Mouse (Mus musculus) stomach, postnatal 0 days (tissue): Measurements from ENCODE around the gene Cd37. TPM values are rescaled to one million over a fixed set of nuclear protein-coding genes. Genes with fewer than 3 reads are reported as not detected.
A peak's percentile ranks its signal among the peaks of the same experiment; 100 is the strongest.

Experiments used
- ATAC-seq: fragments of 200-750 bp; cut with Nextera tagmentation; 2 replicates; pipeline ENCODE4 v1.8.0; 2017; ENCODE audit not compliant: low FRiP score, low TSS enrichment
- DNase-seq: peaks from one replicate; pipeline ENCODE4 v3.0.0-alpha.2; 2016; ENCODE audit warnings: low spot score
- H3K27ac ChIP-seq: fragments of 300-500 bp; sonication (generic); replicated peaks from 2 replicates; pipeline ENCODE4 v1.5.1; 2014; ENCODE audit warnings: mild to moderate bottlenecking, control low read depth
- H3K27me3 ChIP-seq: fragments of 300-500 bp; sonication (generic); 2 replicates; pipeline ENCODE4 v1.6.1; 2014; ENCODE audit warnings: low read length; ENCODE audit not compliant: control insufficient read depth, insufficient read depth
- H3K36me3 ChIP-seq: fragments of 300-500 bp; sonication (generic); 2 replicates; pipeline ENCODE4 v1.6.1; 2014; ENCODE audit warnings: low read length, mixed read lengths; ENCODE audit not compliant: control insufficient read depth, insufficient read depth
- H3K4me1 ChIP-seq: fragments of 300-500 bp; sonication (generic); replicated peaks from 2 replicates; pipeline ENCODE4 v1.6.1; 2014; ENCODE audit warnings: antibody characterized with exemption; ENCODE audit not compliant: control insufficient read depth, insufficient read depth
- H3K4me2 ChIP-seq: fragments of 300-500 bp; sonication (generic); replicated peaks from 2 replicates; pipeline ENCODE4 v1.6.1; 2014; ENCODE audit warnings: low read depth, mild to moderate bottlenecking, control low read depth, moderate library complexity
- H3K4me3 ChIP-seq: fragments of 300-500 bp; sonication (generic); 2 replicates; pipeline ENCODE4 v1.5.1; 2014; ENCODE audit warnings: low read depth, low read length, control low read depth
- H3K9ac ChIP-seq: fragments of 300-500 bp; sonication (generic); 2 replicates; pipeline ENCODE4 v1.6.1; 2014; ENCODE audit warnings: mild to moderate bottlenecking, low read length, control low read depth, mixed read lengths
- H3K9me3 ChIP-seq: fragments of 300-500 bp; sonication (generic); 2 replicates; pipeline ENCODE4 v1.6.1; 2016; ENCODE audit warnings: low read length; ENCODE audit not compliant: control insufficient read depth
- CTCF ChIP-seq: IDR thresholded peaks from 2 replicates; pipeline ENCODE4 v1.5.1; 2016; ENCODE audit warnings: antibody characterized with exemption, low read depth, mild to moderate bottlenecking, moderate library complexity
- EP300 ChIP-seq: optimal IDR thresholded peaks from 2 replicates; pipeline ENCODE3; 2016; ENCODE audit warnings: antibody characterized with exemption
- WGBS: fragments of 180-500 bp; shearing (Covaris S2); extraction: QIAGEN DNeasy Blood & Tissue Kit; methylation state at CpG from one replicate; pipeline ENCODE4 v1.1.7; 2014; 5-methylcytosine and 5-hydroxymethylcytosine counted together
- polyA plus RNA-seq: library from polyadenylated mRNA; unstranded; fragments of >200 nt; fragmentation: Nextera tagmentation; extraction: Ambion mirVana; gene quantifications from 2 replicates; pipeline ENCODE4 v1.2.1, GENCODE M21; 2015

Gene Cd37
- polyA plus RNA-seq, 1 experiment from 2014 or later, result 1.5 TPM

DNA sequence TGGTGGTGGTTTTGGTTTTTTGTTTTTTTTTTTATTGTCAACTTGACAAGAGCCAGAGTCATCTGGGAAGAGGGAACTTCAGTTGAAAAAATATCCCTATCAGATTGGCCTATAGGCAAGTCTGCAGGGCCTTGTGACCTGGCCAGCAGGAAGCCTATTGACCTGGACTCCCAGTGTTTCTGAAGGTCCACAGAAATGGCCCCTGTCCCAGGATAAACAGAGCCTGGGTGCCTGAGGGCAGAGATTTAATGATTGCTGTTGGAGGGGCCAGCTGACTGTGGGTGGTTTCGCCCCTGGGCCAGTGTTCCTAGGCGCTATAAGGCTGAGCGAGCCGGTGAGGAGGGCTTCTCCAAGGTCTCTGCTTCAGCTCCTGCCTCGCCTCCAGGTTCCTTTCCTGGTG lies 25.2 kb downstream of the Cd37 start:
- no peak overlapping the region for H3K4me3 ChIP-seq
- no peak overlapping the region for H3K4me2 ChIP-seq
- ATAC-seq, result no peak
- no peak for DNase-seq
- H3K9me3 ChIP-seq, result no peaks in the 10 kb centered on the region
- no peaks in the 10 kb centered on the region; the same call in 1 of the 2 replicates for H3K4me1 ChIP-seq
- WGBS, result 69% methylated on average over 5 of the region's 5 CpGs
- H3K36me3 ChIP-seq, result no peaks in the 10 kb centered on the region
- no peak overlapping the region for H3K9ac ChIP-seq
- no peaks in the 10 kb centered on the region for H3K27me3 ChIP-seq
- no peak overlapping the region for H3K27ac ChIP-seq
- no peak for TF ChIP-seq EP300
- no peak for TF ChIP-seq CTCF

DNA sequence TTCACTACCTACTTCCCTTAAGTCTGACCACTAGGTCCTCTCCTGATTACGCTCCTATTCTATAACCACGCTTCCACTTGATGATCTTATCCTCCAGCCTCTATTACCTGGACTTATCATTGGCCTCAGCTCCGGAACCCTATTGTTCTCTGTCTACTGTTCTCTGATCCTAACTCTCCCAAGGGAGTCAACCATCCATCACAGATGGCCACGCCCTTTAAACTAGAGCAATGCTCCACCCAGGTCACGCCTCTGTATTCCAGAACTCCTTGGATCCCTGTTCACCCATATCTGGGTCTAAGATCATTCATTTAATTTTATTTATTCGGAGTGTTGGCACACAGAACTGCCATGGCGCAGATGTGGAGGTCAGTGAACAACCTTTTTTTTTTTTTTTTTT lies 26.6 kb downstream of the Cd37 start:
- Histone ChIP-seq H3K36me3 (no peaks in the 10 kb centered on the region), H3K4me1 (no peaks in the 10 kb centered on the region; the same call in 1 of the 2 replicates), H3K9me3 (no peaks in the 10 kb centered on the region), H3K4me2 (peak overlapping the region; percentile 20; the same call in 1 of the 2 replicates), H3K4me3 (no peak overlapping the region), H3K27me3 (no peaks in the 10 kb centered on the region), H3K27ac (no peak overlapping the region), H3K9ac (no peak overlapping the region)
- ATAC-seq (0 out of 2 replicates have a peak, but pooled peaks have one; percentile 15), DNase-seq (no peak)
- no peak for TF ChIP-seq CTCF
- no peak for TF ChIP-seq EP300
- WGBS, result 61% methylated on average over 7 of the region's 7 CpGs

DNA sequence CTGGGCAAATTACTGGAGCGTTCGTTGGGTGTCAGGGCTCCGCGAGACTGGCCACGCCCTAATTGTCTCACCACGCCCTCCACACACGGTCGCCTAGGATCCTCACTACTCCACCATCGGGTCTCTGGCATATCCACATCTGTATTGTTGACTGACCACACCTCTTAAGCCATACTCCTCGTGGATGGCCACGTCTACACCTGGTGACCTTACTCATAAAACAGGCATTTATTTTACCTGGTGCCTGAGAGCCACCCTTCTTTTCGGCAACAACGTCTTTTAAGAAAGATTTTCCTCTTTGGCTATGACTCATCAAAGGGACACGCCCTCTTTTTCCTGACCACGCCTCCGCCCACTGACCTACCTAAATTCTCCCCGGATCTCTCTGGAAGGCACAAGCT lies 27.1 kb downstream of the Cd37 start, which contains the start of gene Dkkl1:
Gene Dkkl1, minus strand, starts transcription at position 297 of the 401 bp plus-strand sequence.
- peak within 1 kb of the TSS; percentile 20; the same call in 1 of the 2 replicates for H3K4me2 ChIP-seq
- no peak within 1 kb of the TSS for H3K27ac ChIP-seq
- TF ChIP-seq EP300 (no peak), CTCF (no peak)
- no peaks in the 10 kb centered on the region; the same call in 1 of the 2 replicates for H3K4me1 ChIP-seq
- H3K9me3 ChIP-seq, result no peaks in the 10 kb centered on the region
- H3K27me3 ChIP-seq, result no peaks in the 10 kb centered on the region
- DNase-seq, result peak; percentile 48
- H3K4me3 ChIP-seq, result peak within 1 kb of the TSS; percentile 17
- ATAC-seq, result peak; percentile 67
- WGBS, result 2% methylated on average over 17 of the region's 17 CpGs
- no peaks in the 10 kb centered on the region for H3K36me3 ChIP-seq
- no peak within 1 kb of the TSS for H3K9ac ChIP-seq

DNA sequence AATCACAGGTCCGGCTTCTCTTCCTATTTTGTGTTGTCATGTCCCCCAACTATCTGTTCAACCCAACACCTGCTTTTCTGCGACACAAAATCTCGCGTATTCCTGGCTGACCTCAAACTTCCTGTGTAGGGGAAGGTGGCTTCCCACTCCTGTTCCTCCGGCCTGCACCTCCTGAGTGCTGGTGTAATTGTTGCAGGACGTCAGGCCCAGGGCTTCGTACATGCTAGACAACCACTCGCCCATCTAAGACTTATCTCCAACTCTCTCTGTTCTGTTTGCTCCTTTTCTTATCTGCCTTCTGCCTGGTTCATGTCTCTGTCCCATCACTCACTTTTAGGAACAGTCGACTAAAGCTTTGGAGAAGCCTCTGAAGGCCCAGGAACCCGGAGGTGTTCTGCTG lies 27.8 kb downstream of the Cd37 start:
- TF ChIP-seq EP300 (no peak), CTCF (no peak)
- no peaks in the 10 kb centered on the region; the same call in 1 of the 2 replicates for H3K4me1 ChIP-seq
- no peak overlapping the region for H3K4me2 ChIP-seq
- no peaks in the 10 kb centered on the region for H3K36me3 ChIP-seq
- DNase-seq, result no peak
- no peak overlapping the region for H3K9ac ChIP-seq
- ATAC-seq, result no peak
- H3K4me3 ChIP-seq, result no peak overlapping the region
- 60% methylated on average over 10 of the region's 10 CpGs for WGBS
- no peaks in the 10 kb centered on the region for H3K27me3 ChIP-seq
- H3K9me3 ChIP-seq, result no peaks in the 10 kb centered on the region
- H3K27ac ChIP-seq, result no peak overlapping the region

DNA sequence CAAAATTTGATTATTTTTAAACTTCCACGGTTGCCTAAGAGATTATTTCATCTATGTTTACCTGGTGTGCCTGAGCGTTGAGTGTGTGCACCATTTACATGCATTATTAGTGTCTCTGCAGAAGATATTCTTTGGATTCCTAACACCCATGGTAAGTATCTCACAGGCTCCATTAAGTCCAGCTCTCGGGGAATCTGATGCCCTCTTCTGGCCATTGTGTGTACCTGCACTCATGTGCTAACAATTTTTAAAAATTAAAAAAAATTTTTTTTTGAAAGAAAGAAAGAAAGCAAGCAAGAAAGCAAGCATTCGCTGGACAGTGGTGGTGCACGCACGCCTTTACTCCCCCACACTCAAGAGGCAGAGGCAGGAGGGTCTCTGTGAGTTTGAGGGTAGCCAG lies 30.7 kb downstream of the Cd37 start:
- Histone ChIP-seq H3K27me3 (no peaks in the 10 kb centered on the region), H3K9me3 (no peaks in the 10 kb centered on the region), H3K27ac (no peak overlapping the region), H3K4me3 (no peak overlapping the region), H3K4me2 (no peak overlapping the region), H3K9ac (no peak overlapping the region), H3K4me1 (no peaks in the 10 kb centered on the region; the same call in 1 of the 2 replicates), H3K36me3 (no peaks in the 10 kb centered on the region)
- ATAC-seq (no peak), DNase-seq (no peak)
- 78% methylated on average over 6 of the region's 6 CpGs for WGBS
- TF ChIP-seq EP300 (no peak), CTCF (peak; percentile 34)

DNA sequence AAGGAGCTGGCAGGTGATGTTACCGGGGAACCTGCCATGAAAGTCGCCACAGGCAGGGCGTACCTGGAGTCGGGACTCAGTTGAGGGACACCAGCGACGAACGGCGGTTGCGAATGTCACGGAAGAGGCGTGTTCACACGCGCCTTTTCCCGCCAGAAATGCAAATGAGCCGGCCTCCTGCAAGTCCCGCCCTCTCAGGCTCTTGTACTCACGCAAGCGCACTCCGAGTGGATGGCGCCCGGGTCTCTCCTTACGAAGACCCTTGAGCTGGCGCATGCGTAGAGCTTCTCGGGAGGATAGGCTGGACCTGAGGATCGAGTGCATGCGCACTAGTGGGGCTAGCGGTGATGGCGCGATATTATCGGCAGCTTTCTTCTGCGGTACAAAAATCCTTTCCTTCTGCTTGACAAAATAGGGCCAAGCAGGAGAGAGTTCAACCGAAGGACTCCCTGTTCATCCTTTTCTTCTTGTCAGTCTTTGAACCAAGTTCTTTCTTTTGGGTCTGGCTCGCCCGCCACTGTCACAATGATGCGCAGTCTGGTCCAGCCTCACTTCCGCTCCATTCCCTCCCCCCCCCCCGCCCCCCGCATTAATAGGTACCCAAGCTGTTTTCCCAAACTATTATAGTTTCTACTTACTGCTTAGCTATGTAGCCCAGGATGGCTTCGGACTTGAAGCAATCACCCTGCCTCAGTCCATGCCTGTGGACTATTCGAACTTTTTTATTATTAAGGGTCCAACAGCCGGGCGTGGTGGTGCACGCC lies 34.4 kb downstream of the Cd37 start, which contains the start of gene Ccdc155:
Gene Ccdc155, minus strand, starts transcription at position 513 of the 764 bp plus-strand sequence.
- no peak within 1 kb of the TSS for H3K27ac ChIP-seq
- ATAC-seq (peak; percentile 81), DNase-seq (peak; percentile 84)
- H3K9me3 ChIP-seq, result no peaks in the 10 kb centered on the region
- peak within 1 kb of the TSS; percentile 56 for H3K4me2 ChIP-seq
- H3K4me3 ChIP-seq, result peak within 1 kb of the TSS; percentile 35
- H3K9ac ChIP-seq, result peak within 1 kb of the TSS; percentile 23; the same call in 1 of the 2 replicates
- no peaks in the 10 kb centered on the region for H3K27me3 ChIP-seq
- 6% methylated on average over 44 of the region's 44 CpGs for WGBS
- no peaks in the 10 kb centered on the region for H3K36me3 ChIP-seq
- TF ChIP-seq EP300 (no peak), CTCF (no peak)
- no peaks in the 10 kb centered on the region for H3K4me1 ChIP-seq
